Mouse (Mus musculus): ENCODE data around the gene Prickle2. TPM values are rescaled to one million over a fixed set of nuclear protein-coding genes. Genes with fewer than 3 reads are reported as not detected.

Prickle2 gene
- polyA plus RNA-seq, 1 experiment from 2014 or later: 4.4 TPM

DNA sequence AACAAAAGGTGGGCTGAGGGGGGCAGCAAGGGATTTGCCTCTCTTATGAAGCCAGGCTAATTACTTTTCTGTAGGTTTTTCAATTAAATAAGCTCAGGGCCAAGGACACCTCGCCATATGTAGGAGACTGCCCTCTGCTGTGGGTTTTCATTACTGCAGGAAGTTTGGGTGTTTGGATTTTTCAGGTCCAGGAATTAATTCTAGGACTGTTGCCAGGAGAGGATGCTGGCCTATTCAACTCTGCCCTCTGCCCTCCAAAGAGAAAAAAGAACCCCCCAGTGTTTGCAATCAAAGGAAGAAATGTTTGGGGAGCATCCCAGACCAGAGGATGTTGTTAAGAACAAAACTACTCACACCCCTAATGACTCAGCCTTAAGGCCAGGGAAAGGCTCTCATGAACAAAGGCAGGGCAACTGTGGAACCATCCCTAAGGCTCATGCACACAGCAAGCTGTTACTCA lies 40.4 kb downstream of the Prickle2 start:
- Histone ChIP-seq H3K27ac (no peak overlapping the region), H3K27me3 (no peaks in the 10 kb centered on the region), H3K4me3 (no peak overlapping the region), H3K4me2 (no peak overlapping the region), H3K4me1 (replicated peaks) (peaks cover 11% of the 10 kb centered on the region), H3K9ac (no peak overlapping the region), H3K36me3 (no peaks in the 10 kb centered on the region), H3K9me3 (replicated peaks) (no peaks in the 10 kb centered on the region)
- WGBS: 5% methylated on average over 1 of the region's 1 CpGs
- ATAC-seq (replicated peaks; ENCODE audit: insufficient number of reproducible peaks, insufficient read depth, low FRiP score, low read depth): no peak

GRCm38 (mm10) chr6:92663885-92664284 lies 42.1 kb downstream of the Prickle2 start:
- WGBS: 91% methylated on average over 3 of the region's 3 CpGs
- H3K27ac ChIP-seq: no peak overlapping the region

DNA sequence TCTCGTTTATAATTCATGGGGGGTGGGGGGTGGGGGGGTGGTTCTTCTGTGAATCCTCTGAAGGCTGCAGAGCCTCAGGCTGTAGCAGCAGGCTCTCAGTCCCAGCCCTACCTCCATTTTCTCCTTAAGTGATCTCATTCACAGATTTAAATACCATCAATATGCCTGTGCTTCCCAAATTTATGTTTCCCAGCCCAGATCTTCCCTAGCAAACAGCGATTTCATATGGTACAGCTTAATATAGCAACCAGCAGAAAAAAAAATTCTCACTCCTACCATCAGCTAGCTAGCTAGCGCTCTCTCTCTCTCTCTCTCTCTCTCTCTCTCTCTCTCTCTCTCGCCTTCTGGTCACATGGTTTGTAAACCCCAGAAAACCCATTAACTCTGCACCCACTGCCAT lies 42.5 kb downstream of the Prickle2 start:
- H3K4me3 ChIP-seq: no peak overlapping the region
- 59% methylated on average over 4 of the region's 4 CpGs for WGBS
- H3K27ac ChIP-seq: no peak overlapping the region
- peaks cover 11% of the 10 kb centered on the region for H3K4me1 ChIP-seq (replicated peaks)
- ATAC-seq (replicated peaks; ENCODE audit: insufficient number of reproducible peaks, insufficient read depth, low FRiP score, low read depth): no peak
- H3K27me3 ChIP-seq: no peaks in the 10 kb centered on the region
- H3K4me2 ChIP-seq: no peak overlapping the region
- H3K9me3 ChIP-seq (replicated peaks): no peaks in the 10 kb centered on the region
- H3K36me3 ChIP-seq: no peaks in the 10 kb centered on the region
- H3K9ac ChIP-seq: no peak overlapping the region

More at GRCm38 (mm10) chr6:92663885-92664284, 42.1 kb downstream of the Prickle2 start:
- no peaks in the 10 kb centered on the region for H3K36me3 ChIP-seq
- no peak overlapping the region for H3K4me3 ChIP-seq
- H3K4me1 ChIP-seq (replicated peaks): peaks cover 11% of the 10 kb centered on the region
- no peaks in the 10 kb centered on the region for H3K27me3 ChIP-seq
- H3K4me2 ChIP-seq: no peak overlapping the region
- no peak overlapping the region for H3K9ac ChIP-seq
- no peak for ATAC-seq (replicated peaks; ENCODE audit: insufficient number of reproducible peaks, insufficient read depth, low FRiP score, low read depth)
- H3K9me3 ChIP-seq (replicated peaks): no peaks in the 10 kb centered on the region

- WGBS: 87% methylated on average over 1 of the region's 1 CpGs
- H3K27ac ChIP-seq: no peak overlapping the region
- H3K9me3 ChIP-seq (replicated peaks): no peaks in the 10 kb centered on the region
- no peaks in the 10 kb centered on the region for H3K36me3 ChIP-seq
- H3K4me1 ChIP-seq (replicated peaks): no peaks in the 10 kb centered on the region
- H3K27me3 ChIP-seq: no peaks in the 10 kb centered on the region
- no peak for ATAC-seq (replicated peaks; ENCODE audit: insufficient number of reproducible peaks, insufficient read depth, low FRiP score, low read depth)
- H3K9ac ChIP-seq: no peak overlapping the region
- H3K4me2 ChIP-seq: no peak overlapping the region
- H3K4me3 ChIP-seq: no peak overlapping the region
Measured at GRCm38 (mm10) chr6:92649063-92649462, 56.9 kb downstream of the Prickle2 start.

- Histone ChIP-seq H3K27ac (no peak overlapping the region), H3K27me3 (no peaks in the 10 kb centered on the region), H3K4me2 (no peak overlapping the region), H3K9ac (no peak overlapping the region), H3K36me3 (no peaks in the 10 kb centered on the region), H3K4me1 (replicated peaks) (no peaks in the 10 kb centered on the region), H3K9me3 (replicated peaks) (no peaks in the 10 kb centered on the region), H3K4me3 (no peak overlapping the region)
- WGBS: 49% methylated on average over 2 of the region's 2 CpGs
- no peak for ATAC-seq (replicated peaks; ENCODE audit: insufficient number of reproducible peaks, insufficient read depth, low FRiP score, low read depth)
Measured at GRCm38 (mm10) chr6:92648571-92648970, 57.4 kb downstream of the Prickle2 start.

GRCm38 (mm10) chr6:92642929-92643328 lies 63.0 kb downstream of the Prickle2 start:
- Histone ChIP-seq H3K4me2 (no peak overlapping the region), H3K36me3 (no peaks in the 10 kb centered on the region), H3K9ac (no peak overlapping the region), H3K9me3 (replicated peaks) (no peaks in the 10 kb centered on the region), H3K27me3 (no peaks in the 10 kb centered on the region), H3K4me1 (replicated peaks) (no peaks in the 10 kb centered on the region), H3K27ac (no peak overlapping the region), H3K4me3 (no peak overlapping the region)
- 78% methylated on average over 1 of the region's 1 CpGs for WGBS
- no peak for ATAC-seq (replicated peaks; ENCODE audit: insufficient number of reproducible peaks, insufficient read depth, low FRiP score, low read depth)

DNA sequence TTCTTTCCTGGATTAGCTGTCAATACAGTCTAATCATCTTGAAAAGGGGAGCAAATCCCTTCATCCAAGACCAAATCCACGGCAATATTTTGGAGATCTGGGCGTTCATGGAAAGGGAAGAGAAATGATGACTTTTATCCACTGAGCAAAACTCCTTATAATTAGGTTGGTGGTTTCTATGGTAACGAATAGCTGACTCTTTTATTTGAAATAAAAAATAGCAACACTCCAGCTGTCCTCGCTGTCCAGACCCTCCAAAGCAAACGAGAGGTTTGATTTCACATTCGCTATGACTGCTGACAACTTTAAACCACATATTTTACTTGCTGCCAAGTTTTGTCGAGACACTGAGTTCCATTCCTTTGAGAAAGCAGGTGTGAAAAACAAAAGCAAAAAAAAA lies 64.0 kb downstream of the Prickle2 start:
- Histone ChIP-seq H3K27ac (no peak overlapping the region), H3K27me3 (no peaks in the 10 kb centered on the region), H3K9me3 (replicated peaks) (no peaks in the 10 kb centered on the region), H3K4me1 (replicated peaks) (no peaks in the 10 kb centered on the region), H3K4me3 (no peak overlapping the region), H3K36me3 (no peaks in the 10 kb centered on the region), H3K9ac (no peak overlapping the region), H3K4me2 (no peak overlapping the region)
- ATAC-seq (replicated peaks; ENCODE audit: insufficient number of reproducible peaks, insufficient read depth, low FRiP score, low read depth): no peak
- WGBS: 68% methylated on average over 7 of the region's 7 CpGs

DNA sequence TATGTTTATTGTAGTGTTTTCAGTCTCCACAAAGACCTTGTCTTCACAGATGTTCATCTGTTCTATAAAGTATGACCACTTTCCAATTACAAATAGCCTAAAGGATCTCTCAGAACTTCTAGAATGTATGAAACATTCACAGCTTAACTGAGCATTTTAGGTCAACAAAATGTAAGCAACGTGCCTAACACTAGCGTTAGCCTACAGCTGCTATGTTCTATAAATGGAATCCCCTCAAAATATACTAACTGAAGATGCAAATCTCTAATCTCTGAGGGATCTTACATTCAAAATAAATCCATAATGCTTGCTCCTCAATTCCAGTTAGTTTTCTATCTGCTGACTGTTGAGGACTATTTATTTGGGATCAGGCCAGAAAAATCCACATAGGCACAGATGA lies 65.1 kb downstream of the Prickle2 start:
- no peaks in the 10 kb centered on the region for H3K36me3 ChIP-seq

GRCm38 (mm10) chr6:92636431-92636830 lies 69.5 kb downstream of the Prickle2 start:
- no peaks in the 10 kb centered on the region for H3K4me1 ChIP-seq (replicated peaks)
- H3K9ac ChIP-seq: no peak overlapping the region
- H3K4me2 ChIP-seq: no peak overlapping the region
- H3K27me3 ChIP-seq: no peaks in the 10 kb centered on the region
- no peaks in the 10 kb centered on the region for H3K9me3 ChIP-seq (replicated peaks)
- no peak overlapping the region for H3K4me3 ChIP-seq
- H3K36me3 ChIP-seq: no peaks in the 10 kb centered on the region
- 72% methylated on average over 1 of the region's 1 CpGs for WGBS
- ATAC-seq (replicated peaks; ENCODE audit: insufficient number of reproducible peaks, insufficient read depth, low FRiP score, low read depth): no peak
- H3K27ac ChIP-seq: no peak overlapping the region

More for the DNA sequence above, 65.1 kb downstream of the Prickle2 start:
- Histone ChIP-seq H3K4me1 (replicated peaks) (no peaks in the 10 kb centered on the region), H3K9ac (no peak overlapping the region), H3K9me3 (replicated peaks) (no peaks in the 10 kb centered on the region), H3K27me3 (no peaks in the 10 kb centered on the region), H3K4me2 (no peak overlapping the region), H3K4me3 (no peak overlapping the region), H3K27ac (no peak overlapping the region)
- ATAC-seq (replicated peaks; ENCODE audit: insufficient number of reproducible peaks, insufficient read depth, low FRiP score, low read depth): no peak
- WGBS: 78% methylated on average over 2 of the region's 2 CpGs

- no peak overlapping the region for H3K27ac ChIP-seq
- no peaks in the 10 kb centered on the region for H3K36me3 ChIP-seq
- H3K27me3 ChIP-seq: no peaks in the 10 kb centered on the region
- H3K4me1 ChIP-seq (replicated peaks): no peaks in the 10 kb centered on the region
- no peak overlapping the region for H3K4me2 ChIP-seq
- ATAC-seq (replicated peaks; ENCODE audit: insufficient number of reproducible peaks, insufficient read depth, low FRiP score, low read depth): no peak
- no peak overlapping the region for H3K4me3 ChIP-seq
- no peaks in the 10 kb centered on the region for H3K9me3 ChIP-seq (replicated peaks)
- 75% methylated on average over 6 of the region's 6 CpGs for WGBS
- no peak overlapping the region for H3K9ac ChIP-seq
Measured at GRCm38 (mm10) chr6:92634876-92635468, 71.0 kb downstream of the Prickle2 start.

DNA sequence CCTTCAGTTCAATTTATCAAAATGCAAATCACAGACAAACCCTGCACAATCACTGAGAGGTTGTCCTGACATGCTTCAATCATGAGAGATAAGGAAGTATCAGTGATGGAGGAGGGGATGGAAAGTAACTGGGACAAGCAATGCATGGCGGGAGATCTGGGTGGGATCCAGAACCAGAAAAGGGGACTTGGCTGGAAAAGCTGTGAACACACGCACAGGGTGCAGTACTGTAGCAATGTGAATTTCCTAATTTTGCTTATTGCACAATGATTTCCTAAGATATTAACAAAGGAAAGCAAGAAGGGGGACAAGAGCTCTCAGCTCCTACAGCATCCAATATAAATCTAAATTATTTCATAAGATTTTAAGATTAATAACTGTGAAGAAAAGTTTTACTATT lies 75.0 kb downstream of the Prickle2 start:
- WGBS: 78% methylated on average over 2 of the region's 2 CpGs
- no peak for ATAC-seq (replicated peaks; ENCODE audit: insufficient number of reproducible peaks, insufficient read depth, low FRiP score, low read depth)
- Histone ChIP-seq H3K4me2 (no peak overlapping the region), H3K36me3 (no peaks in the 10 kb centered on the region), H3K27ac (no peak overlapping the region), H3K9ac (no peak overlapping the region), H3K4me1 (replicated peaks) (peaks cover 2% of the 10 kb centered on the region; the same call in 1 of the 2 replicates), H3K9me3 (replicated peaks) (no peaks in the 10 kb centered on the region), H3K4me3 (no peak overlapping the region), H3K27me3 (no peaks in the 10 kb centered on the region)

GRCm38 (mm10) chr6:92627711-92628110 lies 78.2 kb downstream of the Prickle2 start:
- Histone ChIP-seq H3K4me3 (no peak overlapping the region), H3K27ac (no peak overlapping the region), H3K9me3 (replicated peaks) (no peaks in the 10 kb centered on the region), H3K36me3 (no peaks in the 10 kb centered on the region), H3K4me2 (no peak overlapping the region), H3K9ac (no peak overlapping the region), H3K27me3 (no peaks in the 10 kb centered on the region), H3K4me1 (replicated peaks) (peaks cover 19% of the 10 kb centered on the region)
- 84% methylated on average over 3 of the region's 3 CpGs for WGBS
- no peak for ATAC-seq (replicated peaks; ENCODE audit: insufficient number of reproducible peaks, insufficient read depth, low FRiP score, low read depth)
